Mouse (Mus musculus): ENCODE measurements at regions not wholly inside any gene's neighbourhood (a gene's known extent, or its start where the extent isn't known, plus 50 kb on each side); places are given as distances from the start of the nearest gene placed in this dataset.
A peak's percentile ranks its signal among the peaks of the same experiment; 100 is the strongest.
"Not testable (repeated sequence)": the region's sequence is repeated elsewhere in the genome, so short reads cannot be mapped to it uniquely, and the experiment has no call there.

- no peak for ATAC-seq
These were observed 197.4 kb downstream of the Prex1 start for GRCm38 (mm10) chr2:166516261-166516660.

GRCm38 (mm10) chr2:166514664-166515063 is 199.0 kb downstream of the Prex1 start:
- no peak for ATAC-seq

GRCm38 (mm10) chr2:166512488-166512887 is 201.1 kb downstream of the Prex1 start:
- ATAC-seq, result no peak

DNA sequence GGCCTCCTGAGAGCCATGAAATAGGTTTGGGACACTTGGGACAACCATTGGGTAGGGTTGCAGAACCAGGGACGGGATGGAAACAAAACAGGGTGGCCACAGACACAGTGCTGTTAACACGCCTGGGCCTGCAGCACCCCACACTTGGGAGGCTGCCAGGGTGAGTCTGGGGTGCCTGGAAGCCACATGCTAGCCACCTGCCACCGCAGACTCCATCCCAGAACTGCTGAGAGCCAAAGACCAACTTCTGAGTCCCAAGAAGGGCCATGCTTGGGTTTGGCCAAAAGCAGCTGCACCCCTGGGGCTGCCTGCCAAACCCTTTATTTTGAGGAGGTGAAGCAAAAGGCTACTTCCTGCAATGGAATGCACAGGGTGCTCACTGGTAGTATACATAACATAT is 202.2 kb downstream of the Prex1 start:
- not testable (repeated sequence) for ATAC-seq

GRCm38 (mm10) chr2:166510776-166511175 is 202.9 kb downstream of the Prex1 start:
- ATAC-seq, result no peak

DNA sequence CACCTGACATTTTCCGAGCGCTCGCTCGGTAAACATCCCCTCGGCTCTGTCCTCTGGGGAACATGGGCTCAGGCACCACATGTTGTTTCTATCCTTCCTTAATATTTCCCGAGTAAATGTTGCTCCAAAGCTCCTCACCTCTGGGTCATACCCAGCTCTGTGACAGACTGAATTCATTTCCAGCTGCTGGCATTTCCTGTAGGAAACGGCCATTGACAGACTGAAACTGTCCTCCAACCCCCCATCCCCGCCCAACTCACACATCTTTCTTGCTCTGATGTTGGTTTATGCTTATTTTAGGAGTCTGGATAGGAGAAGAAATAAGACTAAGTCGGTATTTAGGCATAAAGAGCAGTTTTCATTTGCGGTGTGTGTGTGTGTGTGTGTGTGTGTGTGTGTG is 204.0 kb downstream of the Prex1 start:
- ATAC-seq, result no peak

GRCm38 (mm10) chr2:166508656-166509420 is 204.8 kb downstream of the Prex1 start:
- no peak for ATAC-seq

- no peak for ATAC-seq
These were observed 208.3 kb downstream of the Prex1 start for GRCm38 (mm10) chr2:166505309-166505708.

GRCm38 (mm10) chr2:166503666-166504065 is 210.0 kb downstream of the Prex1 start:
- no peak for ATAC-seq

- ATAC-seq, result no peak
These were observed 220.7 kb downstream of the Prex1 start for GRCm38 (mm10) chr2:166492895-166493294.

- no peak for ATAC-seq
These were observed 221.2 kb downstream of the Prex1 start for GRCm38 (mm10) chr2:166492421-166492820.

- ATAC-seq, result peak; percentile 96
These were observed 221.8 kb downstream of the Prex1 start for GRCm38 (mm10) chr2:166491861-166492260.

GRCm38 (mm10) chr2:166489041-166489872 is 224.4 kb downstream of the Prex1 start:
- ATAC-seq, result no peak

DNA sequence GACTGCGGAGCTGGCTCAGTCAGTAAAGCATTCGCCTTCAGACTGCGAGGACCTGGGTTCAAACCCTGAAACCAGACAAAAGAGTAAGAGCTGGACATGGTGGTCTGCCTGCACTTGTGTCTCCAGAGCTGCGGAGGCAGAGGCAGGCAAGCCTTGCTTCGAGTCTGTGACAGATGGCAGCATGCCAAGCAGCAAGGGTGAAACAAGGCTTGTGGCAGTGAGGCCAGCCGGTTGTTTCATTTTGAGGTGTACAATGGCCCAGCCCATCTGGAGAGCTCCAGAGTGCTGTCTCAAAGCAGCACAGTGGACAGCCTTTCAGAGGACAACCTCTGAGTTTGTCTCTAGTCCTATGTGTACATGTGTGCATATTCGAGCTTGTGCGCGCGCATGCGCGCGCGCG is 225.9 kb downstream of the Prex1 start:
- no peak for ATAC-seq

DNA sequence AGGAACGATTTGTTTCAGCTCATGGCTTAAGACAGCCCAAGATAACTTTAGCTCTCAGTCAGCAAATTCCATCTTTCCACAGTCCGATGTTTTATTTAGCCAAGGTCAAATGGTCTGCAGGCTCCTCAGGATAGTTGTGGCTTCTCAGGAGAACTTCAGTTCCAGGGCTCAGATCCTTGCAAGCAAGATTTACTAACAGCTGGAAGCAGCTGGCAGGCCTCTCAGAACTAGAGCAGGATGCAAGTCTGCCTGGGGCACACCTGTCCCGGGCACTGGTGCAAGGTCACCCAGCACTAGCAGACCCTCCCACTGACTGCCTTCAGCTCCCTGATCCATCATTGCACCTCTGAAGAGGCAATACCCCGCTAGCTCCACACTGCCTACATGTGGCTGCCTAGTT is 227.8 kb downstream of the Prex1 start:
- ATAC-seq, result no peak

DNA sequence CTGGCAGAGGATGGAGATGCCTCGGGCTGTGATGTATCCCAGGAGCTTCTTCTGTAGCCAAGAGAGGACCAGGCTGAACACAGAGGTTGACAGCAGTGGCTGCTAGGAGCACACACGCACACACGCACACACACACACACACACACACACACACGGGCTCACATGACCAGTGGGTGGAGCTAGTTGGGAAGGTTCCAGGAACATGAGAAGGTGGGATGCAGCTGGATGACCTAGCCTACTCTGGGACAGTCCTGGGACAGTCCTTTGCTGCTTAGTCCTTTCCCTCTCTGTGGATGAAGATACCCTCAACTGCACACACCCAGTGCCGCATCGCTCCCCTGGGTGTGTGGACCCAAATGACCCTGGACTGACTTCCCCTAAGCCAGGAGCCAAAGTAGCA is 228.3 kb downstream of the Prex1 start:
- ATAC-seq, result no peak

DNA sequence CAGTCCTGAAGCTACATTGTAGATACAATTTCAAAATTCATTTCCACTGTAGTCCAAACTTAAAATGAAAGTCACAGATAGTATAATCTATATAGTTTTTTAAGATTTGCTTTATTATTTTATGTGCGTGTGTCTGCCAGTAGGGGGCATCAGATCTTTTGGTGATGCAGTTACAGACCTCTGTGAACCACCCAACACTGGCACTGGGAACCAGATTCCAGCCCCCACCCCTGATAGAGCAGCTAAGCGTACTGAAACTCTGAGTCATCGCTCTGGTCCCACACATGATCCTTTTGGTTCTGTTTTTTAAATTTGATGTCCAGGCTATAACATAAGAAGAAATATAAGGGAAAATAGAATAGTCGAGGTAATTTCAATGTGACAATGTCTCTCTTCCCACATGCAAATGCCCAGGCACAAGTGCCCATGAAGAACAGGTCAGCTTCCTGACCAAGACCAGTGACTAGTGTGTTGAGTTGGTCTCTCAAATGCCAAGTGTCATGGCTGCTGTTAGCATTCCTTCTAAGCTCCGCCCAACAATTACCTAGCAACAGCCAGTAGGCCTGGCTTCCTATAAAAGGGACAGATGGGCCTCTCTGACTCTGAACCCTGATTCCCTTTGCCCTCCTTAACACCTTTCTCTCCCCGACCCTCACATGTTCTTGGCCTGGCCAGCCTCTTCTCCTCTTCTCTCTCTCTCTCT is 229.9 kb downstream of the Prex1 start:
- ATAC-seq, result no peak

DNA sequence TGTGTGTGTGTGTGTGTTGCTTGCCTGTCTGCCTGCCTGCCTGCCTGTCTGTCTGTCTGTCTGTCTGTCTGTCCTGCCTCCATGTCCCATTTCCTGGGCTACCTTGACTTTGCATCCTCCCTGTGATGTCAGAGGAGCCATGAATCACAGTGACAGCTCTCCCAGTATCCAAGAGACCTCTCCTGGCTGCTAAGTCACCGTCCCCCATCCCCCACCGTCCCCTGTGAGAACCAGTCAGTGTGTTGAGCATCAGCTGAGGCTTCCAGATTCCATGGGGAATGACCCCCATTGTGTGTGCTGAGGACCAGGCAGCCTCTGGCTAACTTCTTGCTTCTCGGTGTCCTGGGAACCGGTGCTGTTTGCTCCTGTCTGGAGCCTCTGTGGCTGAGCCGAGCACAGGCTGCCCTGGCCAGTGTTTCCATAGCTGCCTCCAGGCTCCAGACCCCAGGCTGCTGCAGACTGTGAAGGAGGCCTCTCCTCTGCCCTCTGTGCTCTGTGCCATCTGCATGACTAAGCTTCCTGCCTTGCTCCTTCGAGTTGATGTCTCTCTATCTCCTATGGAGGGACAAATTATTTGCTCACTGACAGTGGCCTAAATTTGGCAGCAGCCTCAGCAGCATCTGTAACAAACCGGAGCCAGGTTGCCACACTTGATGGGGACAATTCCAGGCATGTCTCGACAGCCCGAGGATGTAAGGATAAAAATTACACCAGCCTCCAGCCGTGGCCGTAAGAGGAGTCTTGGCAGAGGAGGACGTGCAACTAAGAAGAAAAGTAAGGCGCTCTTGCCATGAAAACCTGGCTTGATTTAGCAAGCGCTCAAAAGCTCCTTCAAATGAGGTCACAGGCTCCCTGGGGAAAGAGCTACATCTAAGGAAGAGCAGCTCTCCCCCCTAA is 230.7 kb downstream of the Prex1 start:
- ATAC-seq, result no peak

DNA sequence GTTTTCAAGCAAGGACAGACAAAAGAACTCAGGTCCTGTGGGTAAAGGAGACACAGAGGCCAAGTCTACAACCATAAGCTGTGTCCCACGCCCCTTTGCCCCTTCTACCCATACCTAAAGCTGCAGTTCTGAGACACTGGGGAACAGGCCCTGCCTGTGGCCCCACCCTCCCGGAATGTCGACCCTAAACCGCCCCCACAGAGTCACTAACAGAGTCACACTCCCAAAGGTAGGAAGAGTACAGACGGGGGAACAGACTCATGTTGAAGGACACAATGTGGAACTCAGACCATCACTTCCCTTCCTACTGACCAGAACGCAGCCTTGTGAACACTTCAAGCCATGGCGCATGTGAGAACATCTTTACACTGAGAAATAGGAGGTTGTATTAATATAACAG is 231.9 kb downstream of the Prex1 start:
- no peak for ATAC-seq

- no peak for ATAC-seq
These were observed 232.3 kb downstream of the Prex1 start for GRCm38 (mm10) chr2:166481362-166481761.

DNA sequence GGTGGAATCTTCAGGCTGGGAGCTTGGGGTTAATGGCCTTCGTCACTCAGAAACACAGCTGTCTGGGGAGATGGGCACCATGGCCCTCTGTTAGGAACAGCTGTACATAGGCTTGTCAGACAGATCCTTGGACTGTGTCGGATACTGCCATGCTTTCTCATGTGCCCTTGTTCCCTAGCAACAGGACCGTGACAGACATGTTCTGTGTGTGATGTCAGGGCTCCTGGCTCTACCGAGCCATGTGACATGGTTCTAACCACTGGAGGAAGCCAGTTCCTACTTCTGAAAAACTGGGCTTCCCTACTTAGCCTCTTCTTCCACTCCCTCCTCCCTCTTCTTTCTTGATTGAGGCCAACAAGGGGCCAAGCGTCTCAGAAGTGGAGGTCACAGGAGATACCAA is 232.7 kb downstream of the Prex1 start:
- ATAC-seq, result no peak

DNA sequence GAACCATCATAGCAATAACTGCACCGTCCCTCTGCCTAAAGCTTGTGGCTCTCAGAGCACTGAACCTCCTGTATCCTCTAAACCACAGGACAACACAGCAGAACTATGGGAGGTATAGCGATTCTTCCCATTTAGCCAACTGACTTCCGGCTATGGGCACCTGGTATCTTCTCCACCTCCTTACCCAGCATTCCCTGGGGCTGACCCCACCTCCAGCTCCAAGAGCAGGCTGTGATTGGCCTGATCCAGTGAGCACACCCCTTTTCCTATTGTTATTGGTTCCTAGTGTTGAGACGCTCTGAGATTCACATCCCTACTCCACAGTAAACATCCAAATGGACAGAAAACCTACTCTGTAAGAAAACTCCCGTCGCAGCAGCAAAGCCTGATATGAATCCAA is 236.7 kb downstream of the Prex1 start:
- no peak for ATAC-seq
